Comparison of ENCODE assay signal across 12 mouse cellular contexts in the genomic region with DNA sequence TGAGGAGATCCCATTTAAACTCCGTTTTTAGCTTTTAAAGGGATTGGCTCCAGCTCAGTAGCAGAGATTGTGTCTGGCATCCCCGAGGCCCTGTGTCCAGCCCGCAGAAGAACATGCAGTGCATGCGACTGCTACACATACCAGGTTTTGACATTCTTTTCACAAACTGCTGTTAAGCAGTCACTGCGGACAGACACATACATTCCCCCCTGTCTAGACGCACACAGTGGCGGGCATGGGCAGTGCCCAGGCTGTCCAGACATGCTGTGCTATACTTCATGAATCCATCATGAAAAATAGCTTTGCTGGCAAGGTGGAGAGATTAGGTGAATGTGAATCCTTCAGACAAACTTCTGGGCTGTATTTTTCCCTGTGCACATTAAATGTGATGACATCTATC.
"Had no signal": no experiment of that assay in that cellular context is flagged by ENCODE, and none has a peak within 500 bp of the region (broad histone marks: within the 10 kb centered on the region; RNA-seq: fewer than 3 reads in every experiment).

No protein-coding gene starts in this region.

- H3K4me2 ChIP-seq: limb, embryonic 12.5 days; neural tube, embryonic 15.5 days had no signal

- H3K4me1 ChIP-seq: midbrain, embryonic 10.5 days; neural tube, embryonic 15.5 days had no signal

- DNase-seq: kidney, postnatal 36 days; layer of hippocampus, adult 9-11 months; layer of hippocampus, postnatal 36 days; lung, adult 18-20 months; midbrain, embryonic 14.5 days; thymus, postnatal 4 days had no signal

- H3K27ac ChIP-seq: limb, embryonic 12.5 days; liver, embryonic 14.5 days; midbrain, embryonic 10.5 days; neural tube, embryonic 15.5 days; stomach, postnatal 0 days had no signal

- H3K4me3 ChIP-seq: limb, embryonic 12.5 days; midbrain, embryonic 10.5 days; myocyte; neural tube, embryonic 15.5 days had no signal

- H3K9me3 ChIP-seq: limb, embryonic 12.5 days; midbrain, embryonic 10.5 days; neural tube, embryonic 15.5 days had no signal

- H3K36me3 ChIP-seq: limb, embryonic 12.5 days; midbrain, embryonic 10.5 days; neural tube, embryonic 15.5 days had no signal

- H3K27me3 ChIP-seq: limb, embryonic 12.5 days; neural tube, embryonic 15.5 days had no signal

- H3K9ac ChIP-seq: limb, embryonic 12.5 days; liver, embryonic 14.5 days; neural tube, embryonic 15.5 days had no signal
